Mouse (Mus musculus) hindbrain, embryonic 11.5 days (tissue): ENCODE data around the gene Flrt3. TPM values are rescaled to one million over a fixed set of nuclear protein-coding genes. Genes with fewer than 3 reads are reported as not detected.

Experiments used
- ATAC-seq: fragments of 200-750 bp; cut with Nextera tagmentation; 2 replicates; pipeline ENCODE4 v1.8.0; 2017; ENCODE audit warnings: mild to moderate bottlenecking, moderate TSS enrichment, moderate library complexity; ENCODE audit not compliant: low FRiP score
- DNase-seq: peaks from one replicate; pipeline ENCODE4 v3.0.0-alpha.2; 2015; ENCODE audit warnings: low spot score
- H3K27ac ChIP-seq: fragments of 300-500 bp; sonication (generic); 2 replicates; pipeline ENCODE4 v1.5.1; 2014; ENCODE audit warnings: mild to moderate bottlenecking, low read depth, low read length
- H3K27me3 ChIP-seq: fragments of 300-500 bp; sonication (generic); 2 replicates; pipeline ENCODE4 v1.6.1; 2014; ENCODE audit warnings: mild to moderate bottlenecking, low read length, moderate library complexity, mixed read lengths; ENCODE audit not compliant: control insufficient read depth, insufficient read depth
- H3K36me3 ChIP-seq: fragments of 300-500 bp; sonication (generic); 2 replicates; pipeline ENCODE4 v1.6.1; 2014; ENCODE audit warnings: mild to moderate bottlenecking, low read length, moderate library complexity, mixed read lengths; ENCODE audit not compliant: control insufficient read depth, insufficient read depth
- H3K4me1 ChIP-seq: fragments of 300-500 bp; sonication (generic); replicated peaks from 2 replicates; pipeline ENCODE4 v1.6.1; 2014; ENCODE audit warnings: low read length, mixed read lengths; ENCODE audit not compliant: control insufficient read depth, insufficient read depth
- H3K4me2 ChIP-seq: fragments of 300-500 bp; sonication (generic); replicated peaks from 2 replicates; pipeline ENCODE4 v1.6.1; 2014; ENCODE audit warnings: mild to moderate bottlenecking, low read depth, low read length
- H3K4me3 ChIP-seq: fragments of 300-500 bp; sonication (generic); 2 replicates; pipeline ENCODE4 v1.5.1; 2014; ENCODE audit warnings: low read depth, low read length
- H3K9ac ChIP-seq: fragments of 300-500 bp; sonication (generic); 2 replicates; pipeline ENCODE4 v1.6.1; 2014; ENCODE audit warnings: low read depth, low read length
- H3K9me3 ChIP-seq: fragments of 300-500 bp; sonication (generic); 2 replicates; pipeline ENCODE4 v1.6.1; 2016; ENCODE audit warnings: low read length; ENCODE audit not compliant: control insufficient read depth
- WGBS: fragments of 180-500 bp; shearing (Covaris S2); extraction: QIAGEN DNeasy Blood & Tissue Kit; methylation state at CpG from one replicate; pipeline ENCODE4 v1.1.7; 2014; 5-methylcytosine and 5-hydroxymethylcytosine counted together
- polyA plus RNA-seq: library from polyadenylated mRNA; unstranded; fragments of >200 nt; fragmentation: Nextera tagmentation; extraction: Ambion mirVana; gene quantifications from 2 replicates; pipeline ENCODE4 v1.2.1, GENCODE M21; 2014

Flrt3 gene
- polyA plus RNA-seq: 37.5 and 43.4 TPM in 2 replicates

DNA sequence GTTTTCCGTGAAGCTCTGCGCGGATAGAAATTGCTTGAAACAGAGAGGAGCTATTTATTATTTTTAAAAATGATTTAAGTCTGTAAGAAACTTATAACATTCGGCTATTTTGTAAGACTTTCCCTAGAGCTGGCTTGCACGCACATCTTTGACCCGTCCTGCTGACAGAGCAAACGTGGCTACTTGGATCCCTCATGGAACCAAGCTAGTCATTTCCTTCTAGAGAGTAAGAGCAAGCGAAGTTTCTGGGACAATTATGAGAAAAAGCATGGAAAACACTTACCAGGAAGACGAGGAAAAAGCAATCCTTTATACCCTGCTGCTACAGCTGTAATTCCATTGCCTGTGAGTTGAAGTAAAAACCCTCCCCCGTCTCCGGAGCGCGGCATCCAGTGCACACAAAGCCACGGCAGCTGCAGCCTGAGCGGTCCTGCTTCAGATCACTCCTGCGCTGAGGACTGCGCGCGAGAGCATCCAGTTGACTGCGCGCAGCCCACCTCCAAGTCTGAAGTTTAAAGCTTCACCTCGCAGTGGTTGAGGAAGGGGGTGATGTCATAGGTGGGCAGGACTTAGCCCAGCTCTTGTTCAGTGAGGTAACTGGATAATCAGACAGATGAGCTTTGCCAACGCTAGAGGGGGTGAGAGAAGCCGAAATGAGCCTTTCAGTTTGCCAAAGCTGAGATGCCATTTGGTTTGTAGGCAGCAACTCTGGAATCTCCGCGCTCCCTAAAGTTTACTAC, at the start of gene Flrt3:
Flrt3 (minus strand) TSS at position 507 of the 740 bp plus-strand sequence.
- Histone ChIP-seq H3K9me3 (no peaks in the 10 kb centered on the region), H3K27me3 (no peaks in the 10 kb centered on the region), H3K27ac (peak within 1 kb of the TSS; percentile 72), H3K36me3 (no peaks in the 10 kb centered on the region), H3K4me1 (peaks cover 2% of the 10 kb centered on the region; the same call in 1 of the 2 replicates), H3K4me2 (peak within 1 kb of the TSS; percentile 64), H3K9ac (peak within 1 kb of the TSS; percentile 68), H3K4me3 (peak within 1 kb of the TSS; percentile 56)
- 2% methylated on average over 26 of the region's 26 CpGs for WGBS
- DNase-seq (peak; percentile 90), ATAC-seq (peak; percentile 96)

DNA sequence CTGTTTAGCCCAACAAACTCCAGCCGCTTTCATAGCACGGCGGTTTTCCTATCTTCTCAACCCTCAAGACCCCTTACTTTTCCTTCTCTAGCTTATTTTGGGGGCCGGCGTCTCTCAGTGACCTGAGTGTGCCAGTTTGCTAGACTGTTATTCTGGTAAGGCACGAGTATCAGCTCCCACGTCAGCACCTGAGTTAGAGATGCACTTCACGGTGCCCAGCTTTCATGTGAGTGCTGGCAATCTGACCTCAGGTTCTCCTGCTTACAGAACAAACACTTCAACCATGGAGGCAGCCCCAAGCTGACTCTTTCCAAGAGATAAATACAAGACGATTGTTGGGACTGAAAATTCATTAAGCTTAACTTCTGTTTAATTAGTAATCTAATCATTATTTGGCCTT, 46.1 kb upstream of the Flrt3 start:
- DNase-seq: no peak
- Histone ChIP-seq H3K9me3 (no peaks in the 10 kb centered on the region), H3K4me1 (no peaks in the 10 kb centered on the region), H3K4me3 (no peak overlapping the region), H3K36me3 (no peaks in the 10 kb centered on the region), H3K27ac (no peak overlapping the region), H3K4me2 (no peak overlapping the region), H3K9ac (no peak overlapping the region), H3K27me3 (no peaks in the 10 kb centered on the region)
- 79% methylated on average over 9 of the region's 9 CpGs for WGBS
- ATAC-seq: no peak

- no peak for ATAC-seq
- Histone ChIP-seq H3K4me1 (no peaks in the 10 kb centered on the region), H3K4me3 (no peak overlapping the region), H3K9me3 (no peaks in the 10 kb centered on the region), H3K9ac (no peak overlapping the region), H3K27me3 (no peaks in the 10 kb centered on the region), H3K4me2 (no peak overlapping the region), H3K36me3 (no peaks in the 10 kb centered on the region), H3K27ac (no peak overlapping the region)
- WGBS: 86% methylated on average over 4 of the region's 4 CpGs
- DNase-seq: no peak
These were observed 44.6 kb upstream of the Flrt3 start for GRCm38 (mm10) chr2:140715822-140716221.

DNA sequence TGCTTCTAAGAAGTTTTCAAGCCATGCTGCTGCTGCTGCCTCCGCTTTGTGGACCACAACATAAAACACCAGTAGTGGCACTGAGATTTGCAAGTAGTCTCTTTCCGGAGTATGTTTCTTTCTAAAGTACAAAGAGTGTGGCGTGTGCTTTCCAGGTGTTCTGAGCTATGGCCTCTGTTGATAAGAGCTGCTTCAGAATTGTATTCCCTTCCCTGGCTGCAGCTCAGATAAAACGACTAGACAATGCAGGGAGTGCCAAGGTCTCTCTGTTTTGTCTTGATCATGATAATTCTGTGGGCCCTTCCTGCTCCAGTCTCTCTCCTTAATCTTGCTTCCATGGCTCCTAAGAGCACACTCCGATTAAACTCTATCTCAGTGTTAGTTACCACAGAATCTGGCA, 36.3 kb upstream of the Flrt3 start:
- no peaks in the 10 kb centered on the region for H3K9me3 ChIP-seq
- H3K4me3 ChIP-seq: no peak overlapping the region
- no peak overlapping the region for H3K4me2 ChIP-seq
- no peak overlapping the region for H3K9ac ChIP-seq
- no peak overlapping the region for H3K27ac ChIP-seq
- H3K4me1 ChIP-seq: 0 out of 2 replicates have a peak, but pooled peaks cover 3% of the 10 kb centered on the region
- DNase-seq (no peak), ATAC-seq (no peak)
- no peaks in the 10 kb centered on the region for H3K36me3 ChIP-seq
- no peaks in the 10 kb centered on the region for H3K27me3 ChIP-seq
- WGBS: 82% methylated on average over 5 of the region's 5 CpGs

DNA sequence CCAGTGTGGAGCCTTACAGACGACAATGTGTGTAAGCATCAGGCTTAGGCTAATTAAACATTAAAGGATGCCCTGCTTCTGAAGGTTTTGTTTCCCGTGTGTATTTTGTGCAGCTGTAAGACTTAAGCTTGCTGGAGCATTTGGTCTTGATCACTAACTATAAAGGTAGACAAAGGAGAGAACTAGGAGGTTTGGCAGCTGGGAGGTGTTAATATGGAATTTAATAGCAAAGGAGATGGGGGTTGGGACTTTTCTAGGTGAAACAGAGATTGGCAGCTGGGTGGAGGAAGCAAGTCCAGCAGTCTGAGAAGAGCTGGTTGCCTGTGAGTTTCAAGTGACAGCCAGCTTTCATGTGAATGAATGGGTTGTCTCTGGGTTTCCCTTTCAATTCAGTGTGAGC, 34.0 kb upstream of the Flrt3 start:
- Histone ChIP-seq H3K27ac (no peak overlapping the region), H3K27me3 (no peaks in the 10 kb centered on the region), H3K36me3 (no peaks in the 10 kb centered on the region), H3K4me1 (0 out of 2 replicates have a peak, but pooled peaks cover 3% of the 10 kb centered on the region), H3K4me3 (no peak overlapping the region), H3K9me3 (no peaks in the 10 kb centered on the region), H3K4me2 (no peak overlapping the region), H3K9ac (no peak overlapping the region)
- WGBS: 1% methylated on average over 2 of the region's 2 CpGs
- ATAC-seq (peak; percentile 51; the same call in 1 of the 2 replicates), DNase-seq (peak; percentile 40)

GRCm38 (mm10) chr2:140704146-140704545, 32.9 kb upstream of the Flrt3 start:
- no peaks in the 10 kb centered on the region for H3K36me3 ChIP-seq
- no peak overlapping the region for H3K9ac ChIP-seq
- H3K4me1 ChIP-seq: 0 out of 2 replicates have a peak, but pooled peaks cover 3% of the 10 kb centered on the region
- no peaks in the 10 kb centered on the region for H3K9me3 ChIP-seq
- no peak overlapping the region for H3K4me3 ChIP-seq
- no peak for DNase-seq
- H3K27me3 ChIP-seq: no peaks in the 10 kb centered on the region
- no peak overlapping the region for H3K4me2 ChIP-seq
- 3% methylated on average over 3 of the region's 3 CpGs for WGBS
- H3K27ac ChIP-seq: no peak overlapping the region
- no peak; the same call in 1 of the 2 replicates for ATAC-seq

- no peaks in the 10 kb centered on the region for H3K36me3 ChIP-seq
- no peak for ATAC-seq
- 60% methylated on average over 4 of the region's 4 CpGs for WGBS
- H3K4me3 ChIP-seq: no peak overlapping the region
- no peak overlapping the region for H3K9ac ChIP-seq
- H3K4me2 ChIP-seq: no peak overlapping the region
- no peak overlapping the region for H3K27ac ChIP-seq
- H3K4me1 ChIP-seq: 0 out of 2 replicates have a peak, but pooled peaks cover 3% of the 10 kb centered on the region
- DNase-seq: no peak
- H3K9me3 ChIP-seq: no peaks in the 10 kb centered on the region
- H3K27me3 ChIP-seq: no peaks in the 10 kb centered on the region
These were observed 32.1 kb upstream of the Flrt3 start for GRCm38 (mm10) chr2:140703377-140703776.

DNA sequence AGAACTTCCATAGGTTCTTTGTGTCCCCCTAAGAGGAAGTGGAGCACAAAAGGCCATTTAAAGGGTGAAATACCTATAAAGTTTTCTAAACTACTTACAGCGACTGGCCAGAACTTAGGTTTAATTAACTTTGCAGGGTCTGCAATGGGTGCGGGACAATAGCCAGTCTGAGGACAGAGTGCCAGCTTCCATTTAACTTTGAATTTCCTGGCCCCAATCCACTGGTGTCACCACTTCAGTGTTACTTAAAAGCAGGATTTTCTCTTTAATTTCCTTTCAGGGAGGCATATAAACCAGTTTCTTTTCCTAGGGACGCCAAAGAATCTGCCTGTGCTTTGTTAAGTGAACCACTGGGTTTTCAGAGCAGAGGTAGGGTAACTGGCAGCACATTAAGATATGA, 27.3 kb upstream of the Flrt3 start:
- Histone ChIP-seq H3K36me3 (no peaks in the 10 kb centered on the region), H3K9ac (no peak overlapping the region), H3K9me3 (no peaks in the 10 kb centered on the region), H3K4me3 (no peak overlapping the region), H3K27ac (no peak overlapping the region), H3K4me1 (no peaks in the 10 kb centered on the region), H3K4me2 (no peak overlapping the region), H3K27me3 (no peaks in the 10 kb centered on the region)
- DNase-seq (no peak), ATAC-seq (no peak)
- WGBS: 29% methylated on average over 3 of the region's 3 CpGs

DNA sequence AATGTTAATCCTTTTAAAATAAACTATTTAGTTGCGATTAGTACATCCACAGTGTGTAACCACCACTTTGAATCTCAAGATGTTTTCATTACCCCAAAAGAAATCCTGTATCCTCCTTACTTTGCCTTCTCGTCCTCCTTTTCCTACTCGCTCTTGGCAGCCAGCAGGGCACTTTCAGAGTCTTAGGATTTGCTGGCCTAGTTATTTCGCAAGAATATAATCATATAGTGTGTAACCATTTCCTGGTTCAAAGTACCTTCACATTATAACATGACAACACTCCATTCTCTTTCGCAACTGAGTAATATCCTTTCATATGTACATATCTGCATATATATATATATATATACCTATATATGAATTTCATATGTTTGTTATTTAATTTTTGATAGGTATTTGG, 22.6 kb upstream of the Flrt3 start:
- H3K4me1 ChIP-seq: no peaks in the 10 kb centered on the region
- no peak for ATAC-seq

More for the DNA sequence above, 22.6 kb upstream of the Flrt3 start:
- H3K9me3 ChIP-seq: no peaks in the 10 kb centered on the region
- no peaks in the 10 kb centered on the region for H3K36me3 ChIP-seq
- H3K27me3 ChIP-seq: no peaks in the 10 kb centered on the region
- no peak overlapping the region for H3K4me2 ChIP-seq
- H3K9ac ChIP-seq: no peak overlapping the region
- no peak overlapping the region for H3K4me3 ChIP-seq
- WGBS: 89% methylated on average over 5 of the region's 5 CpGs
- no peak overlapping the region for H3K27ac ChIP-seq
- DNase-seq: no peak
